Mouse (Mus musculus) adrenal gland, postnatal 4 days (tissue): ENCODE measurements around the gene Ccne1. TPM values are rescaled to one million over a fixed set of nuclear protein-coding genes. Genes with fewer than 3 reads are reported as not detected.

ENCODE experiments used
- DNase-seq, 2 experiments: peaks; one replicate each; pipeline ENCODE4 v3.0.0; 2021 to 2022; ENCODE audit warnings: low spot score in 2 of 2, mixed read lengths in 2 of 2
- total RNA-seq, 2 experiments: library from RNA; stranded (reverse); gene quantifications; 2 replicates each; pipeline ENCODE4 v1.2.3; 2021

The Ccne1 gene
- total RNA-seq, 2 experiments from 2014 or later, result 16.3 to 17.5 TPM

- no peak for DNase-seq
Measured at GRCm38 (mm10) chr7:38104097-38104496, 3.2 kb downstream of the Ccne1 start.

- DNase-seq, result no peak
Measured at GRCm38 (mm10) chr7:38094353-38094752, 13.0 kb downstream of the Ccne1 start.

DNA sequence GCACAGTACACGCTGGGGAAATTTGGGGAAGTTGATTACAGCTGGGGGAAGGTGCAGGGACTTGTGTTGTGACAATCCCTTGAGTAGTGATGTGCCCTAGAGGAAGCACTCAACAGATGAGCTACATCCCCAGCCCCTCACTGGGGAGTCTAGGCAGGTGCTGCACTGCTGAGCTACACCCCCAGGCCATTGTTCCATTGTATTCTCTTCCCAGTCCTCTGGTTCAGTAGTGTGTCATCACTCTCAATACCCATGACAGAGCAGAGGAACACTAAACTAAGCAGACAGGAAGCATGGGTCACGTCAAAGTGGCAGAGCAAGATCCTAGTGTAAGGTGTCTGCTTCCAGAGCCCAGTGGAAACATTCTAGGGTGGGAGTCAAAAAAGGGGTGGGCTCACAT is 14.2 kb downstream of the Ccne1 start:
- no peak for DNase-seq

- no peak for DNase-seq
Measured at GRCm38 (mm10) chr7:38089930-38090675, 17.2 kb downstream of the Ccne1 start.

- DNase-seq, result no peak
Measured at GRCm38 (mm10) chr7:38088456-38088855, 18.9 kb downstream of the Ccne1 start.

DNA sequence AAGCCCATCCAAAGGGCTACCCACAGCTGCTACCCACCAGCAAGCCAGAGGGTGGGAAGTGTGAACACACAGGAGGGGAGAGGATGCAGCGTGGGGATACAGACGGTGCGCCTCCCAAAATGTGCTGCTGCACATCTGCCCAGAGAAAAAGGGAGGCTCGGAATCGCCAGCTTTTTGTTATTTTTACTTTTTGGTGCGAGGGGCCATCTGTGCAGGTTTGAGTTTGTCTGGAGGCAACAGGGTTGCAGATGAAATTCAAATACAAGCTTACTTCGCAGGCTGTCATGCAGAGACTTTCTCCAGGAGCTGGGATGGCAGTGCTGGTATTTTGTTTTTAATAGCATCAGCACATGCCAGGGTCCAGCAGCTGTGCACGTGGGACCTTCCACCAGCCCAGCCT is 19.5 kb downstream of the Ccne1 start:
- DNase-seq, result no peak

GRCm38 (mm10) chr7:38086401-38086800 is 20.9 kb downstream of the Ccne1 start:
- no peak for DNase-seq

- peak; percentile 37 to 49 for DNase-seq
Measured at GRCm38 (mm10) chr7:38085573-38086211, 21.6 kb downstream of the Ccne1 start.

GRCm38 (mm10) chr7:38084778-38085572 is 22.4 kb downstream of the Ccne1 start:
- DNase-seq, result peak; percentile 98 to 100

DNA sequence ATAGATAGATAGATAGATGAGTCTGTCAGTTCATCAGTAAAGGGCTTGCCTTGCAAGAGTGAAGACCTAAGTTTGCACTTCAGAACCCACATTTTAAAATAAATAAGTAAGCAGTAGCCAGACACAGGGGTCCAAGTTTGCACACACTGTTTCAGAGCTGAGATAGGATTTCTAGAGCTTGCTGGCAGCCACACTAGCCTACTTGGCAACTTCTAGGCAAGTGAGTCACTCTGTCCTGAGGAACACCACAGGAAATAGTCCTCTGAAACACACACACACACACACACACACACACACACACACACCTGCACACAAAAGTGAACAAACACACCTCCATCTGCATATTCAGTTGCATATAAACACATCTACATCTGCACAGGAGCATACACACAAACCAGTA is 24.4 kb downstream of the Ccne1 start:
- no peak for DNase-seq

GRCm38 (mm10) chr7:38077189-38077588 is 30.1 kb downstream of the Ccne1 start:
- no peak for DNase-seq

DNA sequence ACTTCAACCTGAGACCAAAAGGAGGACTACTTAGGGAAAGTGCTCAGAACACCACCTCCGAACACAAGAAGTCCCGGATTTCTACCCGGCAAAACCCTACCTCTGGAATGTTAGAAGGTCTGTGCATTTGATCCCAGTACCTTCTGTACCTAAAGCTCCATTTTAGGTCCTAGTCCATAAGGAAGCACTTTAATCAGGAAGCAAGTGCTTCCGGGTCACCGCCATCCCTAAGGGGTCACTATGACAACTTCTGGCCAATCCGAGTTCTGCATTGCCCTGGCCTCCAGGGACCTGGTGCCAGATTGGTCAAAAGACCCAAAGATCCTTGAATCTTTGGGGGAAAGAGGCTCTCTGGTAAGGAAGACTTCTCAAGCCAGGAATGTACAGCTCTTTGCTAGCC is 31.8 kb downstream of the Ccne1 start:
- no peak for DNase-seq

GRCm38 (mm10) chr7:38074920-38075319 is 32.4 kb downstream of the Ccne1 start:
- no peak for DNase-seq

GRCm38 (mm10) chr7:38074514-38074913 is 32.8 kb downstream of the Ccne1 start:
- DNase-seq, result no peak

GRCm38 (mm10) chr7:38073782-38074181 is 33.6 kb downstream of the Ccne1 start:
- no peak for DNase-seq

- DNase-seq, result no peak
Measured at GRCm38 (mm10) chr7:38071065-38071464, 36.3 kb downstream of the Ccne1 start.

GRCm38 (mm10) chr7:38070663-38071062 is 36.7 kb downstream of the Ccne1 start:
- no peak for DNase-seq

- DNase-seq, result no peak
Measured at GRCm38 (mm10) chr7:38064431-38064830, 42.9 kb downstream of the Ccne1 start.

- DNase-seq, result peak; percentile 78 to 80
Measured at GRCm38 (mm10) chr7:38061060-38061970, 46.0 kb downstream of the Ccne1 start.

DNA sequence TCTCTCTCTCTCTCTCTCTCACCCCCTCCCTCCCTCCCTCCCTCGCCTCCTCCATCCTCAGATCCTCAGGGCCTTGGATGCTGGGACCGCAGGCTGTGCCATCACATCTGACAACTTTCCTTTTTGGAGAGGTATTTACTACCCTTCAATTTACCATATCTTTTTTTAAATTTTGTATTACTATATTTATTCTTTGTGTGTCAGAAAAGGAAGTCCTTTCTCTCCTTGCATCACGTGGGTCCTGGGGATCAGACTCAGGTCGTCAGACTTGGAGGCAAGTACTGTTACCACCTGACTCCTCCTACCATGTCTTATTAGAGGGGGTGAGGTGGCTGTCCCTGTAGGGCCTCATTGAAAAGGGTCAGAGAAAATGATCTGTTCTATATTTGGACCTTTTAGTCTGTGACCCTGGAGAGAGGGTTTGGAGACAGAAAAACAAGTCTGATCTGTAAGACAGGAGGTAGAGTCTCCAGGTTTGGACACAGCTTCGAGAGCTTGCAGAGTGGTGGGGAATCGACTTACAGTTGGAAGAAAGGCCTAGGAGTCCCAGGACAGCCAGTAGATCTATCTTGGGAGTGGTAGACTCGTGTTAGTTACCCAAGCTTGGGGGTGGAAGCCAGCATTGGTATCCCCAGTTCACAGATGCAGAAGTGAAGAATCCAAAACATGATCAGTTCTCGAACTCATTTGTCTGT is 47.6 kb downstream of the Ccne1 start:
- no peak for DNase-seq
